Mouse (Mus musculus) 416B (cell line): ENCODE results near the gene Cd47.

Source experiments
- DNase-seq: peaks from one replicate; pipeline ENCODE4 v3.0.0; 2011; ENCODE audit warnings: low read depth

Cd47 gene

DNA sequence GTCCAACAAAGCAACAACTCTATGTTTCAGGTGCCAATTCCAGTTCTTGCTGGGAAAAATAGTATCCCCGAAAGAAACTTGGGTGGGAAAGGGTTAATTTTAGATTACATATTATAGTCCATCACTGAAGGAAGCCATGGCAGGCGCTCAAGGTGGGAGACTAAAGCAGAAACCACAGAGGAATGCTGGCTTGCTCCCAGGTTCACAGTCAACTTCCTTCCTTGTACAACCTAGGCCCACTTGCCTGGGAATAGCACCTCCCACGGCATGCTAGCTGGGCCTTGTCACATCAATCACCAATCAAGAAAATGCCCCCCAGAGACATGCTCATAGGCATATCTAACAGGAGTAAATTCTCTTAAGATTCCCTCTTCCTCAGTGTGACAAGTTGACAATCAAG lies 32.0 kb downstream of the Cd47 start:
- no peak for DNase-seq

DNA sequence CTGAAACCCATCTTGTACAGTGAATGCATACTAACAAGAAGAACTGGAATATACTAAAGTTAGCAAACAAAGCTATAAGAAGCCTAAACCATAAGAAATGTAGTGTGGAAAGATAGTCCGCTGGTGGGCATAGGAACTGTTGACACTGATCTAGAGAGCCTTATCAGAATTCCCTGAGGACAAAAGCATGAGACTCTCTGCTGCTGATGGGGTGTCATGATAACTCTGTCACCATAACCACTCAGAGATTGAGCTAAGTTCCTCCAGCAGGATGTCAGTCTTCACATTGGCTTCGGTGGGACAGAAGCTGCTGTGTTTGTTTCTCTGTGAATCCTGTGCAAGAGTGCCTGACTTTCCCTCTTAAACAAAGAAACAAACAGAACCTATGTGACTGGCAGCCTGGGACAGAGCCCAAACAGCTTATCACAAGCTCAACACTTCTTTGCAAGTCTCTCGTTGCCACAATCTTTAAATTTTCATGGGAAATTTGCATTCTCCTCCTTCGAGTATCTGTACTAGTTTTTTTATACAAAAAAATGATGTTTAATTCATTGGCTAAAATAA lies 33.9 kb downstream of the Cd47 start:
- no peak for DNase-seq

DNA sequence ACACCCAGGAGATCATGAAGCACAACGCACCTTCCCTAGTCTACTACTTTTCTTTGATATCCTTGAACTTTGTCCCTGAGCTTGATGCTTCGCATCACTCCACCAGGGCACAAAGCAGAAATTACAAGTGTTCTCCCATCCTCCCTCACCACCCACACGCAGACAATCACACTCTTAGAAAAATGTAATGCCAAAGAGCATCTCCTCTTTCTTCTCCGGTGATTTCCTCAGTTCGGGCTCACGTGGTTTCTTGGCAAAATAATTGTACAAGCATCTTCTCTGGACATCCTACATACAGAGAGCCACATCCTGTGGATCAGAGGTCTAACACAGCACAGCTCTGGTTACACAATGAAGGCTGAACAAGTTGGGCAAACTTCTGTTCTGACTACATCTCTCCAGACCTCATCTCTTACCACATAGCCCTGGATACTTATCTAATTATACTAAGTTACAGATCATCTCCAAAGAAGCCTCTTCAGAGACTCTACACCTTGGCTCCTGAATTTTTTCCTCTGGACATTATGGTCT lies 36.4 kb downstream of the Cd47 start:
- DNase-seq: peak; percentile 90

DNA sequence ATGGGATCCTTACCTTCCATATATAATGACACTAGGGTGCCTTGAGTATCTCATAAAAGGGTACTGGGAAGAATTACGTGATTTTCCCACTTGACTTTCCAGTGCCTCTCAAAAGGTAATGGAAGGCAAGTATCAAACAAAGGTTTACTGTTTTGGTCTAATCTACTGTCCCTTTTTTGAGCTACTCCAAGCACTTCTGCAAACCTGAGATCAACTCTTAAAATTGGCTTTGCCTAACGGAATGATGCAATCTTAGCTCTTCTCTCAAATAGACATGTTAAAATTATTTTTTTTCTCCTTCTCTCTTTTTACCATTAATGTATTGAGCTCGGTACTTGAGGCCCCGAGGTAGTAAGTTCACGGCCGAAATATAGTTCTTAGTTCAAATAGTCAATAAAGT lies 38.6 kb downstream of the Cd47 start:
- peak; percentile 50 for DNase-seq

DNA sequence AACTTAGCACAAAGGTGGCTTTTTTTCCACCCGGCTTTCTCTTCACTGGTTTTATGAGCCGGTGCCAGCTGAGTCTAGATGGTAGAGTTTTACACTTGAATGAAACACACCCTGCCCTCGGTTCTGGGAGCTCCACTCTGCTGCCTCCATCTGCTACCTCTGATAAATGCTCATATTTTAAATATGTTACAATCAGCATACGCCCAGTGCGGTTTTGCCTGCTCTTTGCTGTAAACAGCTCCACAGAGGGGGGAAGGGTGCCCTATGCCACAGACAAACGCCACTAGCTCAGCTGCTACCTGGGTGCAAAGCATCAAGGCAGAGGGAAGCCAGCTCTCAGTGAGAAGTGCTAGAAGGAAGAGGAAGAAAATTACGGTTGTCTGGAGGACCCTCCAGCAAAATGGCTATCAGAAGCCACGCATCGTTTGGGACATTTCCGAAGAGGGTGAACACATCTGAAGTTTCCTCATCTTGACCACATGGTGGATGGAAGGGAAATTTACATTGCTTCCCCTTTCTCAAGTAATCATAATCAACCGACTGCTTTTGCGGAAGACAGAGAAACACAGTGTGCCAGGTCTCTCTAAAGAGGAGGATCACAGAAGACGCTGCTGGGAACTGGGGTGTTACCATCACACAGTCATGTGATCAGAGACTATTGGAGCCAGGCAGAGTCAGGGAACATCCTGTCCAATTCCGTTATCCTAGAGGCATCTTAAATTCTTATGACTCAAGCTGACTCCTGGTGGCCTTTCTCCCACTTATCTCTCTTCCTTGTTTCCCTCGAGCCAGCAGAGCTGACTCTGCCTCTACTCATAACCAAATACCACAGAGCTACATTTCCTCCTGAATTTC lies 39.6 kb downstream of the Cd47 start:
- DNase-seq: peak; percentile 96

DNA sequence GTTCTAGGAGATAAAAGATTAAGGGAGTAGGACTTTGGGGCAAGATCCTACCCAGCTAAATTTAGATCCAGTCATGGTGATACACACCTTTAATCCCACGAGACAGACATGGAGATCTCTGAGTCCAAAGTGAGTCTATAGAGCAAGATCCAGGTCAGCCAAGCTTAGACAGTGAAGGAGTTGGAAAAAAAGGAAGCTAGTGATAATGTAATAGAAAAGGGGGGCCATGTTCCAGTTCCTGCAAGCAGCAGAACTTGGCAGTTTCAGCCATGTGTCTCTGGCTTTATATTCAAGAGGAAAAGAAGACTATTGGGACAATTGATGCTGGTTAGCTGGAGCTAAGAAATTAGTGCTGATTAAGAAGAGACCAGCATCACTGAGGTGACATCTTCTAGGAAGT lies 43.4 kb downstream of the Cd47 start:
- no peak for DNase-seq

DNA sequence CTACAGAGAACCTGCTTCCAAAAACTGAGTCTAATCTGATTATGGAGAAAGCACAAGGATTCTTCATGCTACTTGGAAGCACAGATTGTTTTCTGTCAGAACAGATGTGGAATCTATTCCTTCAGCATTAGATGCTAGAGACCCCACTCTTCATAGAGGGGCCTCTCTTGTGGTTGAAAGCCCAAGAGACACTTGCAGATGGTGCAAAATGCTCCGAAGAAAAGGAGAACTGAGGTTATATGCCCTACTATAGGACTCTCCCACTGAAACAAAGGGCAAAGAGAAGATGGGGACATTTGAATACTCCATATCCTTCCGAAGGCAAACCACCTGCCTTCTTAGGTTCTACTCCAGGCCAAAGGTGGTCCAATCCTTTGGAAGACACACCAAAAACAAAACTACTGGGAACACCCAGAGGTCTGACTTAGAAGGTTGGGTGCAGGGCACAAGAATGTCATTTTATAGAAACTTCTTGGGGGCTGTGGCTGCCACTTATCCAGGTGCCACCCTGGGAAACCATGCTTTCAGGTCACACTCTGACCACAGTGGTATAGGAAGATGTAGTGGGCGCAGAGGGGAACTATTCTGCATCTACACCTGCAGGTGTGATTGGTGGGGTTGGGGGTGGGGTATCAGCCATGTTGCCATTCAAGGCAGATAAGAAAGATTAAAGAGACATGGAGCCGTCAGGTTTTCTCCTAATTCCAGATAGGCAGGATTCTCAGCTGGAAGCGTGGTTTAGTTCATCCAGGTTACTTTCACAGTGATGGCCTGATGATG lies 47.1 kb downstream of the Cd47 start:
- no peak for DNase-seq

DNA sequence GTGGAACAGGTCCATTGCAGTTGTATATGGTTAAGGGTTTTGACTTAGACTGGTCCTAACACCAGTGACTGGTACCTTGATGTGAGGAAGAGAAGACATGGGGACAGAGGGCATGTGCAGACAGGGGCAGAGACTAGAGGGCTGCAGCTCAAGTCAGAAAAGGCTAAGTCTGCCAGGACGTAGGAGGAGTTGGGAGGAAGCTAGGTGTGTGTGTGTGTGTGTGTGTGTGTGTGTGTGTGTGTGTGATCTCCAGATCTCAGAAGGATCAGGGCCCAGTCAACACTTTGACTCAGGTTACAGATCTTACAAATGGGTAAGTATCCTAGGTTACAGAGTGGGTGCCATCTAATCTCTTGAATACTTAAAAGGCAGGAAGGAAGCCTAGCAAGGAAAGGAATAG lies 48.3 kb downstream of the Cd47 start:
- DNase-seq: no peak

DNA sequence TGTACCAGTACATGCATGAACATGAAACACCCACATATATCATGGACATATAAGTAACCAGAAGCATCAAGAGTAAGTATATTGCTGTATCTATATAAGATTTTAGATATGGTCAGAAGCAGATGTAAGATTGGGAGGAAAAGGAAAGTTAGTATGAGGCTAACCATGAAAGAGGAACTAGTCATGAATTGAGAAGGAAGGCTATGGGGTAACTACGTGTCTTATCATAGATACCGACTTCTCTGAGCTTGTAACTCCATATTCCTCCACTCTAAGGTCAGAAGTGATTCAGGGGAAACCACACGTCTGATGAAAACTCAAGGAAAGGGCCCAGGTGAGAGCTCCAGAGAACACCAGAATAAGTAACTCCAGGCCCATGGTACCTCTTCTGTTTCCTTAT lies 52.6 kb downstream of the Cd47 start:
- peak; percentile 79 for DNase-seq

DNA sequence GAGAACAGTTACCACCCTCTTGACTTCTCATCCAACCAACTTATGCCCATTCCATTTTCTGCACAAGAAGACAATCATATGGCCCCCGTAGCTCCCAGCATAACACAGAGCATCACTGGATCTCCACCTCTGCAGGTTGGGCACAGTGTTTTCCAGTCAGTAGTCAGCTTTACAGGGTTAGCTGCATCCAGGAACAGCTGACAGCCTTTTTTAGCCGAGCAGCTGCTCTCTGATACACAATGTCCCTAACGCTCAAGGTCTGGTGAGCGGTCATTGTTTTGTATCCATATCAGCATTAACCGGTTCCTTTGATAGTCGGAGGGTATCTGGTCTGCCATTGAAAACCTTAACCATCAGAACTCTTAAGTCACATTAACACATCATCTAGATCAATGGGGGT lies 53.3 kb downstream of the Cd47 start:
- no peak for DNase-seq

DNA sequence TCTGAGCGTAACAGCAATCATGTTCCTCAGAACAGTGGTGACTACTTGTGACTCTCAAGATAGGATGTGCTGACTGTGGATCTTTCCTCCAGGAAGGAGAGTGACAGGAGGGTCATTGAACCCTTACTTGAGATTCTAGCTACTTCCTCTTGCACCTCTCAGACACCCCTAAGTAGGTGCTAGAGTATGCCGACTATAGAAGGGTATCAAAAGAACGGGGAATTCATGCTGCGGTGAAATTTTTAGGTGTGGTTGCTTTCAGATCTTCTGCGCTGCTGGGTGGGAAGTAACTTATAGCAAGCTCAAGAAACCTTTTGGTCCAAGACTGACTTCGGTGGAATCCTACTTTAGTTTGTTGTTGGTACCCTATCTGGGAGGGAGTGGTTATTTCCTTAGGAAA lies 53.9 kb downstream of the Cd47 start:
- peak; percentile 60 for DNase-seq

DNA sequence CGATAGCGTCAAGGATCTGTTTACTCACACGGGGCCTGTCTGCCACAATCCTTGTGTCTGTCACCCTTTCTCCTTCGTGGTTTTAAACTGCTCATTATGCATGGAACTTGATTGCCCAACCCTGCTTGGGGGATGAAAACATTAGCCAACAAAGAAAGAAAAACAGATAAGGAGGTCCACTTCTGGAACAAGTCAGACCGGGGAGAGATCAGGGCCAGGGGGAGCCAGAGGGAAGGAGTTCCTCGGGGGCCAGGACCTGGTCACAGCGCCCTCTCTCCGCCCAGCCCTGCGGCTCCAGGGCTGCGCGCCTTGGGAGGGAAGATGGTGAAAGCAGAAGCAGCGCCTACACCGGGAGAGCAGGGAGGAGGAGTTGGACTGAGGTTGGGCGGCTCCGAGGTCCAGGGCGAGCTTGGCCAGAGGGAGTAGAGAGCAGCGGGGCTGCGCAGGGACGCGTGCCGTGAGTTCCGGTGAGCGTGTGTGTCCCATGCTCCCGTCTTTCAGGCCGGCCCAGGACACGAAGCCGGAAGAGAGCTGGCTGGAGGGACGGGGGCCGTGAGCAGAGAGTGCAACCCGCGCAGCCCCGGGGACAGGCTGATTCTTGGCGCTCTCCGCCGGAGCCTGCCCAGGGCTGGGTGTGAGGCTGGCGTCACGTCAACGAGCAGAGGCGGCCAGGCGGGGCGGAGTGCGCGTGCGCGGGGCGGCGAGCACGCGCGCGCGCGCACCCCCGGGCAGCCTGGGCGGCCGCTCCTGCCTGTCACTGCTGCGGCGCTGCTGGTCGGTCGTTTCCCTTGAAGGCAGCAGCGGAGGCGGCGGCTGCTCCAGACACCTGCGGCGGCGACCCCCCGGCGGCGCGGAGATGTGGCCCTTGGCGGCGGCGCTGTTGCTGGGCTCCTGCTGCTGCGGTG lies 54.9 kb downstream of the Cd47 start:
- peak; percentile 93 for DNase-seq

DNA sequence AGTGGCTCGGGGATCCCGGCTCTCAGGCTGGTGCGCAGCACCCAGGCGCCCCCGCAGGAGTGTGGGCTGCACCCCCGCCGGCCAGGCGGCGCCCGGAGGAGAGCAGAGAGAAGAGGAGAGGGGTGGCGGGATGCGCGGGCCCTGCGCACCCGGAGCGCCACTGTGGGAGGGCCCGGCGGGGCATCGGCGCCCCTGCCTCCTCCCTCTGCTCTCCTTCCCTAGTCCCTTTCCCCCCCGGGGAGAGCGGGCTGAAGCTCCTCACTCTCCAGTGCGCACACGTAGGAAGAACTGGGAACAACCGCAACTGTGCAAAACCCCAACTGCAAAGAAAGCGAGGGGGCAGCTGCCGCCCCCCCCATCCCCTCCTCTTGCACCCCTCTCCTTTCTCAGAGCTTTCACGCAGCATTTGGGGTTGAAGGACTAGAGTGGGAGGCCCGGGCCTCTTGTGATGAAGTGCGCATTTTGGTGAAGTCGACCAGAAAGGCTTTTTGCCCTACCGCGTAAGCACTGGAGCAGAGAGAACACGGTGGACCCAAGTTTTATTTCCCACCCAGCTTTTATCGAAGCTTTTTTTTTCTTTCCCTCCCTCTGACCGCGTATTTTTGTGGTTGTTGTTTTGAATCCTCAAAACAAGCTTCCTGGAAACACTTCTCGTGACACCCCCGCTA lies 55.6 kb downstream of the Cd47 start:
- DNase-seq: peak; percentile 87

DNA sequence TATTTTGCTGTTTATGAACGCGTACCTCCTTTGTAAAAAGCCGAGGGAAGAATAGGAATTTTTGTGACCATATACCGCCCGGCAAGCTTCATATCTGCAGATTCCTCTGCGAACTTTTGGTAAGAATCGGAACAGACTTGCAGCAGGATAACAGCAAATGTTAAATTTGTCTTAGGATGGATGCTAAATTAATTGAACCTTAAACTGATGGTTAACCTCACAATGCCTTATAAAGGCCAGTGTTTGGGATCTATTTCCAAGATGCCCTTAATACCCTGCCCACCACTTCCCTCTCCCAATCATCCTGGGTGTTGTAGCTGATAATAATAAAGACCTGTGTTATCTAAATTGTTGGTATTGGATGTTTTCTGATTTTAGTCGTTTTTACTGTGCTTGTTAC lies 56.3 kb downstream of the Cd47 start:
- no peak for DNase-seq

DNA sequence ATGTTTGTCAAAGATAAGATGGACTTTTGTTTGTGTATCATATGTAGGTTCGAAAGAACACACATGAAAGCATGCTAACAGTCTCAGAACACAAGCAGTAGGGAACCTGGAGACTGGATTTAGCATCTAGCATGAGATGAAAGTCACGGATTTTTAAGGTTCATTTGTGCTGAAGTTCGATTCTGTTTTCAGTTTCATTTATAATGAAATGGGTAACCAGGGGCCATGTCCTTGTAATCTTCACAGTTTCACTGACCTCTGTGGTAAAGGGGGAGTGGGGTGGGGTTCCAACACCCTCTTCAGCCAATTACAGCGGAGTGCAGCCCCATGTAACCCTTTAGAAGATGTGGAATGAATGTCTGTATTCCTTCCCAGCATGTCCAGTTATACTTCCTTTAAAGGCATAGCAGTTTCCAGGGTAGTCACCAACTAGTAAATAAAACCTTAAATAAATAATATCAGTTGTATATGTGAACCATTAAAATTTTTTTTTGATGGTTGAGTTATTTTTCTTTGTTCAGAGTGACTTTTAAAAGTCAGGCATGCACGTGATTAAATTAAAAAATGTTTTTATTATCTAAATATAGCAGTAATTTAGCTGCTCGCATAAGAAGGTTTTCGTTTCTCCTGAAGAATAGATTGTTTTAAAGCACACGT lies 57.3 kb downstream of the Cd47 start:
- peak; percentile 92 for DNase-seq

DNA sequence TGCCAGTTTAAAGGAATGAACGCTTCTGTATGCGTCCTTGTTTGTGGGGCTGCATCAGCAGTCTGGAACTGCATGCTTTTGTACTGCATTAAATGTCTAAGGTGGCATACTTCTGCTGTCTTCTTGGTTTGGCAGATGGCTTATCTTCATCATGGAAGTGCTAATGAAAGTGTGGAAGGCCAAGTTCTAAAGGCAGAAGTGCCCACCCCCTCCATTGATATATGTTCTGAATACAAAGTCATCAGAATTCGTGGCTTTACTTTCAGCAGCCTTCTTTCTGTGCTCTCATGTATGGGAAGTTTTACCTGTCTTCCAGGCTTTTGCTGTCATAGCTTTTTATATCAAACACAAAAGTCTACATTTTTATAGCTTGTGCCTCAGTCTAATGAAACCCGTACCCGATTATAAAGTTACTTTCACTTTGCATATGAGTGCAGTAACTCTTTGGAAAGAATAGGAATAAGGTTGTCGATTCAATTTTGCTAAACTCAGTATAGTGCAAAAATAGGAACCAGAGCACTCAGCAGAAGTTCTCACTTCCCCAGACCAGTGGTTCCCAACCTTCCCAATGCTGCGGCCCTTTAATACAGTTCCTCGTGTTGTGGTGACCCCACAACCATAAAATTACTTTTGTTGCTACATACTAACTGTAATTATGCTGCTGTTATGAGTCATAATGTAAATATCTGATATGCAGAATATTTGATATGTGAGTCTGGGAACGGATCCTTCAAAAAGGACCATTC lies 58.0 kb downstream of the Cd47 start:
- peak; percentile 62 for DNase-seq

DNA sequence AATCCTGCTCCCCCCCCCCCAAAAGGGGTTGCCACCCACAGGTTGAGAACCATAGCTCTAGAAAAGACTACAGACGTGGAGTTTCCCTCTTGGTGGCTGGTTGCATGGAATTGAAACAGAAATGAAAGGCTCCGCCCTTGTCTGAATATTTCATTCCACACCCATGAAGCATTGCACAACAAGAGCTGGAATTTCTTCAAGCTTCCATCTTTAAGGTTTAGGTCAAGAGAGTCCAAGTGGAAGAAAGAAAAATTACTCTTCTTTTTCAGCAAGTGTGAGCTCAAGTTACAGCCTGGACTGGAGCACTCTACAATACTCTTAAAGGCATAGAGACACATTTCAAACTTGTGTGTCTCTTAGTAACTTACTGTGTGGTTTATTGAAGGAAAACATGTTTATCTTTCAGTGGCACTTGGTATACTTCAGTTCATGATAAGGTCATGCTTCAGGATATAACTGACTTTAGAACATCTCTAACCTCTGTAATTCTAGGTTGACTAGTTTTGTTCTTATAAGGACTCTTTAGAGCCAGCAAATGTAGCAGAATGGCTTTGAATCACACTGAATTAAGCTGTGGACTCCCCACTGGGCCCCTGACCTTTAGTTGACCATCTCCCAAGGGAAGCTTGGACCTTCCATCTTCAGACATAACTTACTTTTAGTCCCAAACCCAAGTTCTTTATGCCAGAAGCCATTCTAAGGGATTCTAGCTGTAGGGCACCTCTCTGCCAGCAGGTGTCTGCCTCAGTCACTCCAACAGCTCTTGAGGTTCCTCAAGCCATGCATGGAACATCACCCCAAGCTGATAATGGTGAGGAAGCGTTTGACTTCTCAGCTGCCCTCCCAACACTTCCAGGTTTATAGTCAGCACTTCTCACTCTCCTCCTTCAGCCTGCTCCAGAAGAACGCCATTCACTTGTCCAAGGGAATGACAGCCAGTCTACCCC lies 58.8 kb downstream of the Cd47 start:
- DNase-seq: peak; percentile 81

DNA sequence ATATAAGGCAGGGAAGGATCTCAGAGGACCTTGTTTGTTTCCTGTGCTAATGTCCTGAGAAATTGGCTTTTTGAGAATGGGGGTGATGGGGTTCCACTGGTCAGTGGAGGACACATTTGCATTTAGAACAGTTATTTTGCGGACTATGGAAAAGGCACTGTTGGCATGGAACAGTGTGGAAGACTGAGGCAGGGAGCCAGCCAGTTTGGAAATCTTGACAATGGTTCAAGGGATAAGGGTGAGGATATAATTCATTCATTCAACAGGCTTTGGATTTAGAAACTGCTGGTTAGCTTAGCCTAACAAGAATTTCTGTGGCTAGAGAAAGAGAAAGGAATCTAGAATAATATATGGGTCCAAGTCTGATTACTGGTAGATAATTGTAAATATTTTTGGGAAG lies 61.7 kb downstream of the Cd47 start:
- no peak for DNase-seq

DNA sequence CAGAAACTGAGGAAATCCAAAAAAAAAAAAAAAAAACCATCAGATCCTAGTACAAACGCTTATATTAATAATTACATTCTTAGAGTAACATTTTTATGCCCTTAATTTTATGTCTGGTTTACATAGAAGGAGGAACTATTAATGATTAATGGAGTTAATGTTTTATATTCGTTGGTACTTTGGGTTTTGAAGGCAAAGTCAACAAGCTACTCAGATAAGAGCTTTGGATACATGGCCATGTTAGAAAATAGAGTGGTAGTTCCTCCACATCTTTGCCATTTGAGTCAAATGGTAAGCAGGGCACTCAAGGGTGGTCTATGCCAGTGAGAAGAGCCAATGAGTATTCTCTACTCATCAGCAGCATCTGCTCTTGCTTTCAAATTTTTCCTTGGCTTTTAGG lies 66.3 kb downstream of the Cd47 start:
- DNase-seq: no peak
